Mouse (Mus musculus): Measurements from ENCODE around the gene Yrdc. TPM values are rescaled to one million over a fixed set of nuclear protein-coding genes. Genes with fewer than 3 reads are reported as not detected.

Gene Yrdc
- polyA plus RNA-seq, 1 experiment from 2014 or later, result 39.6 TPM

GRCm38 (mm10) chr4:124856294-124856693 is 5.8 kb downstream of the Yrdc start:
- WGBS, result 93% methylated on average over 8 of the region's 8 CpGs
- peaks cover 39% of the 10 kb centered on the region for H3K36me3 ChIP-seq
- ATAC-seq (ENCODE audit: insufficient number of reproducible peaks, insufficient read depth, low FRiP score, low TSS enrichment, low read depth), result no peak

DNA sequence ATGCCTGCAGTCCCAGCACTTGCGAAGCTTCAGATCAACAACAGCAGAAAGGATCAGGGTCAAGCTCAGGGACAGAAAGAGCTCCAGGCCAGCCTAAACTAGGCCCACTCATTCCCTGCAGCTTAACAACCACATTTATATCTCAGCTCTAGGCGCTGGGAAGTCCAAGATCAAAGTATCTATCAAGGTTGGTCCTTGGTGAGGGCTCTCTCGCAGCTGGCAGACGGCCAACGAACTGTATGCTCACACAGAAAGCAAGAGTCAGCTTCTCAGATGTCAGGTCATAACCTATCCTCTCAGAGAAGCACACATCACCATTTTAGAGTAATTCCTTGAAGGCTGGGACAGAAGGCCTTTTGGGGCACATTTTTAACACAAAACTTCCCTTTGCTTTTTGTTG is 7.9 kb downstream of the Yrdc start:
- Histone ChIP-seq H3K27ac (no peak overlapping the region), H3K36me3 (peaks cover 34% of the 10 kb centered on the region), H3K9me3 (no peaks in the 10 kb centered on the region), H3K4me2 (no peak overlapping the region), H3K27me3 (peaks cover 29% of the 10 kb centered on the region), H3K9ac (no peak overlapping the region), H3K4me3 (no peak overlapping the region), H3K4me1 (peaks cover 13% of the 10 kb centered on the region)
- ATAC-seq (ENCODE audit: insufficient number of reproducible peaks, insufficient read depth, low FRiP score, low TSS enrichment, low read depth), result no peak
- WGBS, result 61% methylated on average over 5 of the region's 5 CpGs

More at GRCm38 (mm10) chr4:124856294-124856693, 5.8 kb downstream of the Yrdc start:
- Histone ChIP-seq H3K4me2 (no peak overlapping the region), H3K9ac (no peak overlapping the region), H3K27ac (no peak overlapping the region), H3K4me1 (peaks cover 16% of the 10 kb centered on the region), H3K9me3 (no peaks in the 10 kb centered on the region), H3K4me3 (no peak overlapping the region), H3K27me3 (peaks cover 8% of the 10 kb centered on the region)

DNA sequence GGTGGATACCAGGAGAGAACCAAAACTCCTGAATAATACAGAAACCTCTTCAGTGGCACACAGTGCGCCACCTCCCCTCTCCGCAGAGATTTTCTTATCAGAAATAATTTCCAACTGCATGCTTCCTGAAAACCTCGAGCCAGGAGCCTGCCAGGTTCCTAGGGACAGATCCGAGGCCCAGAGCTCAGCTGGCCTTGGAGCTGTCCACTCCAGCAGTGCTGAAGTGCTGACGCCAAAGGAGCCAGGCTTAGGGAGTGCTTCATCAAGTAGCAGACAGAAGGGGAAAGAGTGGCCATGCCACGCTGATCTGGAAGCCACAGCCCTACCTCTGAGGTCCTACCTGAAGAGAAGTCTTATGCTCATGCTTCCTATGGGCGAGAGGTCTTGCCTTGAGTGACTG is 10.0 kb downstream of the Yrdc start:
- Histone ChIP-seq H3K4me2 (no peak overlapping the region), H3K27ac (no peak overlapping the region), H3K27me3 (peaks cover 40% of the 10 kb centered on the region), H3K4me3 (no peak overlapping the region), H3K9me3 (no peaks in the 10 kb centered on the region), H3K4me1 (peaks cover 13% of the 10 kb centered on the region), H3K36me3 (peaks cover 16% of the 10 kb centered on the region), H3K9ac (no peak overlapping the region)
- 13% methylated on average over 7 of the region's 7 CpGs for WGBS
- no peak for ATAC-seq (ENCODE audit: insufficient number of reproducible peaks, insufficient read depth, low FRiP score, low TSS enrichment, low read depth)

DNA sequence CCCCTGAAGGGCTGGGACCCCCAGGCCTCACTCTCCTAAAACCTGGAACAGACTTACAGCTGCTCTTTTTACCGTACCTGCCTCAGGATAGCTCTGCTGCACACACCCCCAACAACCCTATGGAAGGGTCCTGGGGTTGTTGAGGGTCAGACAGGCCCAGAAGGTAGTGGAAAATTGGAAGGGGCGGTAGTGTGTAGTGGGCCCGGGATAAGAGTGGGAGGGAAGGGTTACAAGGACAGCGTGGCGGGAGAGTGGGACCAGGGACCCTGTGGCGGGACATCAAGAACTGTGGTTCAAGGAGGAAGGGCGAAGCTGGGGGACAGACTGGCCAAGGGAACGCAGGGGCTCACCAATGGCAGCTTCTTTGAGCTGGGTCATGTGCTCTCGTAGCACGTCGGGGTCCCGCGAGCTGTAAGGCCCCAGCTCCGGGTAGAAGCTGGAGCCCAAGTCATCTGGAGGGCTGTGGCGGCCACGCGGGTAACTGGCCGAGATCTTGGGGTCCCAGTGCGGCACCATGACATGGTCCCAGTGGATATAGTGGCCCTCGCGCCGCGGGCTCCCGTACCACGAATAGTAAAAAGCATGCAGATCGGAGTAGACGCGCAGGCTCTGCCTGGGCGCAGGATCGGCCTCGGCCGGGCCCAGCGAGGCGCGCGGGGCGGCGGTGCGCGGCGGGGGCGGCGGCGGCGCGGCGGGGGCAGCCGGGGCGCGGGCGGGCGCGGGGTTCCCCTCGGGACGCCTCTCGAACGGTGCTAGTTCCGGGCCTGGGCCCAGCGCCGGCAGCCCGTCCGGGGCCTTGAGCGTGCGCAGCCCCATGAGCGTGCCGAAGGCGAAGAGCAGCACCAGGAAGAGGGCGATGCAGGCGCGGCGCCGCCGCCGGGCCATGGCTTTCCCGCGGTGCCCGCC is 11.1 kb downstream of the Yrdc start, which contains the start of gene Maneal:
TSS of gene Maneal (minus strand) at position 889 of the 906 bp plus-strand sequence.
- H3K9ac ChIP-seq, result peak within 1 kb of the TSS; percentile 67
- 0 out of 2 replicates have a peak, but pooled peaks have one; percentile 34 for ATAC-seq (ENCODE audit: insufficient number of reproducible peaks, insufficient read depth, low FRiP score, low TSS enrichment, low read depth)
- no peak within 1 kb of the TSS for H3K27ac ChIP-seq
- H3K9me3 ChIP-seq, result no peaks in the 10 kb centered on the region
- peaks cover 6% of the 10 kb centered on the region; the same call in 1 of the 2 replicates for H3K36me3 ChIP-seq
- WGBS, result 3% methylated on average over 56 of the region's 77 CpGs
- peaks cover 40% of the 10 kb centered on the region for H3K27me3 ChIP-seq
- peak within 1 kb of the TSS; percentile 62 for H3K4me3 ChIP-seq
- H3K4me2 ChIP-seq, result peak within 1 kb of the TSS; percentile 90
- peaks cover 13% of the 10 kb centered on the region for H3K4me1 ChIP-seq

GRCm38 (mm10) chr4:124872719-124873118 is 22.2 kb downstream of the Yrdc start:
- WGBS, result 94% methylated on average over 1 of the region's 1 CpGs
- ATAC-seq (ENCODE audit: insufficient number of reproducible peaks, insufficient read depth, low FRiP score, low TSS enrichment, low read depth), result no peak
- Histone ChIP-seq H3K4me3 (no peak overlapping the region), H3K27ac (no peak overlapping the region), H3K36me3 (no peaks in the 10 kb centered on the region), H3K4me1 (no peaks in the 10 kb centered on the region), H3K27me3 (no peaks in the 10 kb centered on the region), H3K9ac (no peak overlapping the region), H3K9me3 (peaks cover 7% of the 10 kb centered on the region; the same call in 1 of the 2 replicates), H3K4me2 (no peak overlapping the region)

- Histone ChIP-seq H3K4me3 (peak within 1 kb of the TSS; percentile 36), H3K9me3 (no peaks in the 10 kb centered on the region), H3K27me3 (peaks cover 70% of the 10 kb centered on the region), H3K9ac (no peak within 1 kb of the TSS), H3K27ac (no peak within 1 kb of the TSS), H3K4me2 (peak within 1 kb of the TSS; percentile 71), H3K36me3 (no peaks in the 10 kb centered on the region), H3K4me1 (peaks cover 17% of the 10 kb centered on the region)
- no peak for ATAC-seq (ENCODE audit: insufficient number of reproducible peaks, insufficient read depth, low FRiP score, low TSS enrichment, low read depth)
- 6% methylated on average over 11 of the region's 11 CpGs for WGBS
These were observed 30.1 kb downstream of the Yrdc start, which contains the start of gene Epha10 for GRCm38 (mm10) chr4:124880599-124880998. TSS of gene Epha10 (plus strand) at chr4:124880899.

GRCm38 (mm10) chr4:124881341-124881908 is 30.9 kb downstream of the Yrdc start:
- Histone ChIP-seq H3K4me3 (peak overlapping the region; percentile 36), H3K27ac (no peak overlapping the region), H3K36me3 (no peaks in the 10 kb centered on the region), H3K9ac (no peak overlapping the region), H3K4me1 (peaks cover 17% of the 10 kb centered on the region), H3K4me2 (peak overlapping the region; percentile 71), H3K27me3 (peaks cover 79% of the 10 kb centered on the region), H3K9me3 (no peaks in the 10 kb centered on the region)
- under 1% methylated on average over 37 of the region's 37 CpGs for WGBS
- 0 out of 2 replicates have a peak, but pooled peaks have one; percentile 39 for ATAC-seq (ENCODE audit: insufficient number of reproducible peaks, insufficient read depth, low FRiP score, low TSS enrichment, low read depth)

- peak overlapping the region; percentile 71 for H3K4me2 ChIP-seq
- peaks cover 83% of the 10 kb centered on the region for H3K27me3 ChIP-seq
- H3K4me1 ChIP-seq, result peaks cover 17% of the 10 kb centered on the region
- ATAC-seq (ENCODE audit: insufficient number of reproducible peaks, insufficient read depth, low FRiP score, low TSS enrichment, low read depth), result no peak
- H3K27ac ChIP-seq, result no peak overlapping the region
- no peaks in the 10 kb centered on the region for H3K36me3 ChIP-seq
- H3K9me3 ChIP-seq, result no peaks in the 10 kb centered on the region
- no peak overlapping the region for H3K9ac ChIP-seq
- under 1% methylated on average over 37 of the region's 37 CpGs for WGBS
- peak overlapping the region; percentile 36; the same call in 1 of the 2 replicates for H3K4me3 ChIP-seq
These were observed 31.8 kb downstream of the Yrdc start for GRCm38 (mm10) chr4:124882151-124882729.

DNA sequence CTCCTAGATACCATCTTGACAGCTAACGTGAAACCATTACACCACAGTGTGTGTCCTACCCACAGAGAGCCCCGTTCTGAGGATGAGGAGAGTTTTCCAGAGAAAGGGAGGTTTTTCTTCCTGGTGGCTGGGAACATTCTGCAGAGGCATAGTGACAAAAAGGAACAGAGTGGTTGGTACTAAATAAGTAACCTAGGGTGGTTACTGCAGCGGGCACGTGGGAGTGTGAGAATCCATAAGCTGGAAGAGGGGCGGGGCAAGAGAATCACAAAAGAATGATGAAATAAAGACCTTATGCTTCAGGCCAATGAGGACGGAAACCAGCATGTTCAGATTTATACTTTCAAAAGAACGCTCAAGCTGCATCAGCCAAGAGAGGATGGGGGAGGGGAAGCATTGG is 38.2 kb downstream of the Yrdc start:
- no peaks in the 10 kb centered on the region for H3K36me3 ChIP-seq
- H3K27me3 ChIP-seq, result peaks cover 89% of the 10 kb centered on the region
- H3K4me3 ChIP-seq, result no peak overlapping the region
- H3K9me3 ChIP-seq, result no peaks in the 10 kb centered on the region
- H3K4me1 ChIP-seq, result no peaks in the 10 kb centered on the region
- no peak for ATAC-seq (ENCODE audit: insufficient number of reproducible peaks, insufficient read depth, low FRiP score, low TSS enrichment, low read depth)
- WGBS, result 70% methylated on average over 7 of the region's 7 CpGs
- H3K4me2 ChIP-seq, result no peak overlapping the region
- no peak overlapping the region for H3K9ac ChIP-seq
- no peak overlapping the region for H3K27ac ChIP-seq

GRCm38 (mm10) chr4:124889935-124890334 is 39.5 kb downstream of the Yrdc start:
- 86% methylated on average over 2 of the region's 2 CpGs for WGBS
- ATAC-seq (ENCODE audit: insufficient number of reproducible peaks, insufficient read depth, low FRiP score, low TSS enrichment, low read depth), result no peak
- peaks cover 6% of the 10 kb centered on the region for H3K4me1 ChIP-seq
- no peaks in the 10 kb centered on the region for H3K9me3 ChIP-seq
- H3K27me3 ChIP-seq, result peaks cover 89% of the 10 kb centered on the region
- H3K4me2 ChIP-seq, result no peak overlapping the region
- no peak overlapping the region for H3K27ac ChIP-seq
- no peak overlapping the region for H3K4me3 ChIP-seq
- no peaks in the 10 kb centered on the region for H3K36me3 ChIP-seq
- no peak overlapping the region for H3K9ac ChIP-seq

GRCm38 (mm10) chr4:124890831-124891230 is 40.4 kb downstream of the Yrdc start:
- no peaks in the 10 kb centered on the region for H3K9me3 ChIP-seq
- H3K4me2 ChIP-seq, result no peak overlapping the region
- H3K4me3 ChIP-seq, result no peak overlapping the region
- H3K4me1 ChIP-seq, result peaks cover 9% of the 10 kb centered on the region
- peaks cover 89% of the 10 kb centered on the region for H3K27me3 ChIP-seq
- 69% methylated on average over 5 of the region's 5 CpGs for WGBS
- no peak overlapping the region for H3K9ac ChIP-seq
- H3K27ac ChIP-seq, result no peak overlapping the region
- no peaks in the 10 kb centered on the region for H3K36me3 ChIP-seq
- ATAC-seq (ENCODE audit: insufficient number of reproducible peaks, insufficient read depth, low FRiP score, low TSS enrichment, low read depth), result no peak

Data from embryonic facial prominence, embryonic 13.5 days (tissue).